Mouse (Mus musculus): ENCODE results near the gene Comp. TPM values are rescaled to one million over a fixed set of nuclear protein-coding genes. Genes with fewer than 3 reads are reported as not detected.

Gene Comp
- polyA plus RNA-seq, 1 experiment from 2014 or later: 0.13 TPM

DNA sequence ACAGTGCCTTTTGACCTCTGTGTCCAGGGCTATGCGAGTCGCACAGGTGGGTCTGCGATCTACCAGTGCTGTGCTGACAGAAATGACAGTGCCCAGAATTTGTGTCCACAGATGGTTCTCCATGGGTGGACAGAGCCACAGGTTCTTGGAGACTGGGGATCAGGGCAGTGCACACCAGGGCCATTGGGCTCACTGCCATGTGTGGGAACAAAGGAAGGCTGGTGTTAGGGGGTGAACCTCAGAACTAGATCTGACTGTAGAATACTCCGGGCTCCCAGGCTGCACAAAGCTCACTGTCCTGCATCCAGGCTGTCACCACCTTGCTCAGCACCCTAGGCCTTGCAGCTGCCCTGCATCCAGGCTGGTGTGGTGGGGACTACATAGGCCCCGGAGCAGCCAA lies 36.9 kb downstream of the Comp start:
- no peak overlapping the region for H3K4me3 ChIP-seq (ENCODE audit: low read depth, low read length)
- H3K27ac ChIP-seq (ENCODE audit: low read length): no peak overlapping the region
- no peaks in the 10 kb centered on the region for H3K36me3 ChIP-seq (ENCODE audit: insufficient read depth, low read length)
- no peaks in the 10 kb centered on the region for H3K27me3 ChIP-seq (replicated peaks; ENCODE audit: insufficient read depth, low read length)
- no peak for DNase-seq (ENCODE audit: low spot score)
- TF ChIP-seq CTCF (IDR thresholded peaks at IDR 0.05): no peak
- no peak for TF ChIP-seq EP300 (IDR thresholded peaks at IDR 0.05)
- peaks cover 17% of the 10 kb centered on the region; the same call in 1 of the 2 replicates for H3K4me1 ChIP-seq (ENCODE audit: insufficient read depth, low read depth, low read length)
- ATAC-seq: no peak
- 95% methylated on average over 5 of the region's 5 CpGs for WGBS
- no peaks in the 10 kb centered on the region for H3K9me3 ChIP-seq (ENCODE audit: low read length)
- no peak overlapping the region for H3K9ac ChIP-seq (replicated peaks; ENCODE audit: low read depth)
- H3K4me2 ChIP-seq (replicated peaks; ENCODE audit: low read depth, low read length): no peak overlapping the region

DNA sequence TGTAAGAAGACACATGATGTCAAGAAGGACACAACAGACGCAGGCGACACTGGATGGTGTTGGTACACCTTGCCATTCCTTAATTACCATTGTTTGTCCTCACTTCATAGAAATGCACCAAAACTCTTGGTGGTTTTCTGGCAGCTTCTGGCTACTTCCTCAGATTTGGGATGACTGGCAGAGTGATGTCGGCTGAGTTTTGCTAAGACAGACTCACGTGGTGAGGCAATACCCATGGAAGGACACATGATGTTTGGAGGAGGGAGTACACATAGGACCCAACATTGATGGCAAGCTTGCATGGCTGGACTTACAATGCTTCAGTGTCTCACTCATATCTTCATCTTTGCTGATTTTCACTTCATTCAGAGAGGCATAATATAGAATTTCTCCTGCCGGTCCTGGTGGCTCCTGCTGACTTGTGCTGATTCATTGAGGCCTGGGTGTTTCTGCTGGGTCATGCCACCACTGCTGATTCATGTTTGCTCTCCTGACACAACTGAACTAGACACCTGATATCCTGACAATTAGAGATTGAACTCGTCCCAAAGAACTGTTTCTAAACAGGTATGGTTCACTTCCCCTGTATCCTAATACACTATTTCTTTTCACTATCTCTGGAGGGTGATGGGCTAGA lies 41.1 kb downstream of the Comp start:
- Histone ChIP-seq H3K4me1 (ENCODE audit: insufficient read depth, low read depth, low read length) (peaks cover 2% of the 10 kb centered on the region; the same call in 1 of the 2 replicates), H3K4me2 (replicated peaks; ENCODE audit: low read depth, low read length) (no peak overlapping the region), H3K27me3 (replicated peaks; ENCODE audit: insufficient read depth, low read length) (no peaks in the 10 kb centered on the region), H3K27ac (ENCODE audit: low read length) (no peak overlapping the region), H3K9me3 (ENCODE audit: low read length) (no peaks in the 10 kb centered on the region), H3K4me3 (ENCODE audit: low read depth, low read length) (no peak overlapping the region), H3K36me3 (ENCODE audit: insufficient read depth, low read length) (no peaks in the 10 kb centered on the region), H3K9ac (replicated peaks; ENCODE audit: low read depth) (no peak overlapping the region)
- ATAC-seq (no peak), DNase-seq (ENCODE audit: low spot score) (no peak)
- TF ChIP-seq CTCF (IDR thresholded peaks at IDR 0.05) (no peak), EP300 (IDR thresholded peaks at IDR 0.05) (no peak)
- WGBS: 84% methylated on average over 6 of the region's 6 CpGs

DNA sequence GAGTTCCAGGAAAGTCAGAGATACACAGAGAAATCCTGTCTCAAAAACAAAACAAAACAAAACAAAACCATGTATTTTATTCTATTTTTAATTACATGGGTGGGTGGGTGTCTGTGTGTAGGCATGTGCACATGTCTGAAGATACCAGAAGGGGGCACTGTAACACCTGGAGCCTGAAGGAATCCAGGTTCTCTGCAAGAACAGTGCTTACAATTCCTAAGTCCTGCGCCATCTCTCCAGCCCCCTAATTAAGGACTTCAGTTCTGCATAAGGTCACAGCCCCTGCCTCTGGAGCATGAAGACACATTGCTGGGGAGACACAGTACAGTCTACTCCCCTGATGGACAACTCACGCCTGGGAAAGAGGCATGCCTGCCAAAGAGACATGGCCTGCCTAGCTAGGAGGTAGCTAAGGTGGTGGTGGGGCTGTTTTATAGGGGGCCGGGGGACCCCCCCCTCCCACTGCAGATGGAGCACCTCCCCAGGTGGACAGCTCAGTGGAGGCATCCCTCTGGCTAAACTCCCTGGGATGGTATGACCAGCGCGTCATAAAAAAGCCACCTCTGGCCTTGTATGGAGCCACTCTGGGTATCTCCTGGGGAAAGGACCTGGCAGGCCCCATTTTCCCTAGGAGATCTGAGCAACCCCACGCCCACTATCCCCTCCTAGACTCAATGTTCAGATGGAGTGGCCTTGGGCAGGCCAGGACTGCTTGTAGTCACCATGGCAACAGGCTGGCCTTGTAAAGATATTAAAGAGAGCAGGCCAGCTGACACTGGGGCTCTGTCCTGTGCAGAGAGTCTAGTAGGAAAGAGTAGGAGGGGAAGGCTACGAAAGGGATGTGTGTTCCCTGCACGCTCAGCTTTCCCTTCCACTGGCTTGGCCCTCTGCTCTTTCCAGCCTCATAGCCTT lies 42.4 kb downstream of the Comp start:
- H3K9me3 ChIP-seq (ENCODE audit: low read length): no peaks in the 10 kb centered on the region
- 76% methylated on average over 8 of the region's 8 CpGs for WGBS
- ATAC-seq (0 out of 2 replicates have a peak, but pooled peaks have one; percentile 23), DNase-seq (ENCODE audit: low spot score) (peak; percentile 68)
- no peaks in the 10 kb centered on the region for H3K36me3 ChIP-seq (ENCODE audit: insufficient read depth, low read length)
- H3K27me3 ChIP-seq (replicated peaks; ENCODE audit: insufficient read depth, low read length): no peaks in the 10 kb centered on the region
- no peak overlapping the region for H3K4me2 ChIP-seq (replicated peaks; ENCODE audit: low read depth, low read length)
- H3K4me3 ChIP-seq (ENCODE audit: low read depth, low read length): no peak overlapping the region
- TF ChIP-seq EP300 (IDR thresholded peaks at IDR 0.05) (no peak), CTCF (IDR thresholded peaks at IDR 0.05) (peak; percentile 73)
- no peak overlapping the region for H3K9ac ChIP-seq (replicated peaks; ENCODE audit: low read depth)
- H3K4me1 ChIP-seq (ENCODE audit: insufficient read depth, low read depth, low read length): no peaks in the 10 kb centered on the region
- H3K27ac ChIP-seq (ENCODE audit: low read length): no peak overlapping the region

DNA sequence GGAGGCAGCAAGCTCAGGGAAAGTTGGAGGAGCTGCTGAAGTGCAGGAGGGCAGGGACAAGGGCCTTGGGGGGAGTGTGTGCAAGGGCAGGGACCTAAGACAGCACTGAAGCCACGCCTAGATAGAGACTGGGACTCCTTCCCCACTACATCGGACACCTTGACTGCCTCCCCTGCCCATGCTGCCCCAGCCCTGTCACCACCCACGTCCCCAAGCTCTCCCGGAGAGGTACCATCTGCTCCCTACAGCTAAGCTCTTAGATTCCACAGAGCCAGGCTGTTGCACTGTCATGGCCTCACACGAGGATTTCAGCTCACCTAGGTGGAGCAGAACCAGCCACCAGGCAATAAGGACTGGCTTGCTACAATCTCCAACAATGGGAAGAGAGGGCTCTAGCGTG lies 43.6 kb downstream of the Comp start:
- Histone ChIP-seq H3K4me1 (ENCODE audit: insufficient read depth, low read depth, low read length) (no peaks in the 10 kb centered on the region), H3K27me3 (replicated peaks; ENCODE audit: insufficient read depth, low read length) (no peaks in the 10 kb centered on the region), H3K4me3 (ENCODE audit: low read depth, low read length) (no peak overlapping the region), H3K9ac (replicated peaks; ENCODE audit: low read depth) (no peak overlapping the region), H3K36me3 (ENCODE audit: insufficient read depth, low read length) (no peaks in the 10 kb centered on the region), H3K27ac (ENCODE audit: low read length) (no peak overlapping the region), H3K9me3 (ENCODE audit: low read length) (no peaks in the 10 kb centered on the region), H3K4me2 (replicated peaks; ENCODE audit: low read depth, low read length) (no peak overlapping the region)
- no peak for TF ChIP-seq EP300 (IDR thresholded peaks at IDR 0.05)
- no peak for TF ChIP-seq CTCF (IDR thresholded peaks at IDR 0.05)
- WGBS: 70% methylated on average over 6 of the region's 6 CpGs
- ATAC-seq (no peak), DNase-seq (ENCODE audit: low spot score) (no peak)

DNA sequence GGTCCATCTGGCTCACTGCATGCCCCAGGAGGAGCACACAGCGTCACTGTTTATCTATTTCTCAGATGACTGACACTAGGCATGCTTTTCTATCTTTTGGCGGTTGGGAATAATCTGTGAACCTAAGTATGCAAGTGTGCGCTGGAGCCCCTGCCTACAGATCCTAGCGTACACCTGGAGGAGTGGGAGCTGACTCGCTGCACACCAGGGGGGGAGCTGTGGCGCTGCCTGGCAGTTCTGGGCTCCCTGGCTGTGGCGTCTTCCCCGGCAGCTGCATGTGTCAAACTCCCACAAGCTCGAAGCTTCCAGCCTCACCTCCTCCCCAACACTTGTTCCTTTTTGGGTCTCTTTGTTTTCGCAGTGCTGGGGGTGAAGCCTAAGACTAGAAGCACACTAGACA lies 44.6 kb downstream of the Comp start:
- Histone ChIP-seq H3K27ac (ENCODE audit: low read length) (no peak overlapping the region), H3K9ac (replicated peaks; ENCODE audit: low read depth) (no peak overlapping the region), H3K4me2 (replicated peaks; ENCODE audit: low read depth, low read length) (no peak overlapping the region), H3K27me3 (replicated peaks; ENCODE audit: insufficient read depth, low read length) (no peaks in the 10 kb centered on the region), H3K4me3 (ENCODE audit: low read depth, low read length) (no peak overlapping the region), H3K9me3 (ENCODE audit: low read length) (no peaks in the 10 kb centered on the region), H3K36me3 (ENCODE audit: insufficient read depth, low read length) (no peaks in the 10 kb centered on the region), H3K4me1 (ENCODE audit: insufficient read depth, low read depth, low read length) (no peaks in the 10 kb centered on the region)
- TF ChIP-seq EP300 (IDR thresholded peaks at IDR 0.05) (no peak), CTCF (IDR thresholded peaks at IDR 0.05) (peak; percentile 24; the same call in 1 of the 2 replicates)
- DNase-seq (ENCODE audit: low spot score): no peak
- ATAC-seq: no peak
- WGBS: 50% methylated on average over 10 of the region's 10 CpGs

DNA sequence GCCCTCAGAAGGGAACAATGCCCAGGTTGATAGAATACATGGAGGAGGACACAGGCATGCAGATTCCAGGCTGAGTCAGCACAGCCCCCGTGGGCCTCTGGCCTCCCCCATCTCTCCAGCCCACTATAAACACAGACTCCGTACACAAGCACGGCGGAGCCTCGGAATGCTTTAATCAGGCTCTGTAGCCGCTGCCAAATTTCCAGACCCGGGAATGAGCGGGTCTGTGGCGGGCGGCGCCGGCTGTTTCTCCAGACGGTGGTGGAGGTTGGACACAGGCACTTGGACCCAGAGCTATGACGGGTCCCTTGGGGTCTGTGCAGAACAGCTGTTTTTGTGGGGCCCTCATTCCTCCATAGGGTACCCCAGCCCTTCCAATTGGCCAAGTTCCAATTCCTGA lies 45.6 kb downstream of the Comp start:
- Histone ChIP-seq H3K36me3 (ENCODE audit: insufficient read depth, low read length) (no peaks in the 10 kb centered on the region), H3K4me3 (ENCODE audit: low read depth, low read length) (no peak overlapping the region), H3K4me1 (ENCODE audit: insufficient read depth, low read depth, low read length) (no peaks in the 10 kb centered on the region), H3K9ac (replicated peaks; ENCODE audit: low read depth) (no peak overlapping the region), H3K27ac (ENCODE audit: low read length) (no peak overlapping the region), H3K9me3 (ENCODE audit: low read length) (no peaks in the 10 kb centered on the region), H3K4me2 (replicated peaks; ENCODE audit: low read depth, low read length) (no peak overlapping the region), H3K27me3 (replicated peaks; ENCODE audit: insufficient read depth, low read length) (no peaks in the 10 kb centered on the region)
- DNase-seq (ENCODE audit: low spot score) (peak; percentile 48), ATAC-seq (peak; percentile 50)
- no peak for TF ChIP-seq CTCF (IDR thresholded peaks at IDR 0.05)
- no peak for TF ChIP-seq EP300 (IDR thresholded peaks at IDR 0.05)
- WGBS: 22% methylated on average over 14 of the region's 14 CpGs

Measured in lung, postnatal 0 days (tissue).